Mouse (Mus musculus) sigmoid colon, adult 10 weeks (tissue): ENCODE results near the gene Fam69b. TPM values are rescaled to one million over a fixed set of nuclear protein-coding genes. Genes with fewer than 3 reads are reported as not detected.

Source experiments
- polyA plus RNA-seq: library from polyadenylated mRNA; stranded (reverse); fragments of 350-450 nt; fragmentation: Illumina TruSeq; extraction: RNeasy Lipid Tissue Mini Kit (QIAGEN cat#74804); gene quantifications from one replicate; pipeline ENCODE4 v1.2.3, GENCODE M21; 2014; ENCODE audit warnings: low read depth, low replicate concordance

Fam69b gene
- not detected for polyA plus RNA-seq

GRCm38 (mm10) chr2:26627921-26628739 is at the start of gene Fam69b:
TSS of gene Fam69b (plus strand) at chr2:26628457.

GRCm38 (mm10) chr2:26579714-26580113 is 48.5 kb upstream of the Fam69b start, which contains the start of gene Egfl7:
TSS of gene Egfl7 (plus strand) at chr2:26580014.

GRCm38 (mm10) chr2:26586294-26587043 is 41.8 kb upstream of the Fam69b start, which contains the start of gene Gm20532:
TSS of gene Gm20532 (plus strand) at chr2:26586639.

GRCm38 (mm10) chr2:26603720-26604671 is 24.3 kb upstream of the Fam69b start, which contains the start of gene Agpat2:
TSS of gene Agpat2 (minus strand) at chr2:26604417.

GRCm38 (mm10) chr2:26671182-26671581 is 42.9 kb downstream of the Fam69b start, which contains the start of gene Lcn4:
TSS of gene Lcn4 (minus strand) at chr2:26671282.

Other genes with a start within 250 kb of the Fam69b start
- 17.6 TPM for gene Snapc4, start 247.8 kb upstream of the Fam69b start, polyA plus RNA-seq
- gene Entr1, start 239.1 kb upstream of the Fam69b start, polyA plus RNA-seq, result 35.1 TPM
- 96.4 TPM for gene Pmpca, start 239.1 kb upstream of the Fam69b start, polyA plus RNA-seq
- 5.6 TPM for gene Inpp5e, start 219.3 kb upstream of the Fam69b start, polyA plus RNA-seq
- 63.6 TPM for gene Sec16a, start 183.2 kb upstream of the Fam69b start, polyA plus RNA-seq
- 1.7 TPM for gene Notch1, start 111.8 kb upstream of the Fam69b start, polyA plus RNA-seq
- 4.7 TPM for gene Egfl7, start 48.4 kb upstream of the Fam69b start, polyA plus RNA-seq
- gene Gm20532, start 41.8 kb upstream of the Fam69b start, polyA plus RNA-seq, result not detected
- gene Agpat2, start 24.0 kb upstream of the Fam69b start, polyA plus RNA-seq, result 3.5 TPM
- not detected for gene Lcn4, start 42.8 kb downstream of the Fam69b start, polyA plus RNA-seq
- gene Abo, start 236.5 kb downstream of the Fam69b start, polyA plus RNA-seq, result 5.7 TPM